Mouse (Mus musculus): ENCODE results near the gene Ap1b1.
A peak's percentile ranks its signal among the peaks of the same experiment; 100 is the strongest.
"Not testable (repeated sequence)": the region's sequence is repeated elsewhere in the genome, so short reads cannot be mapped to it uniquely, and the experiment has no call there.

The Ap1b1 gene

GRCm38 (mm10) chr11:5062326-5062725, 75.7 kb downstream of the Ap1b1 start:
- DNase-seq (ENCODE audit: low read depth): no peak

- DNase-seq (ENCODE audit: low read depth): no peak
These were observed 76.4 kb downstream of the Ap1b1 start for GRCm38 (mm10) chr11:5062860-5063505.

GRCm38 (mm10) chr11:5063561-5064281, 77.1 kb downstream of the Ap1b1 start:
- no peak for DNase-seq (ENCODE audit: low read depth)

GRCm38 (mm10) chr11:5064282-5065055, 77.8 kb downstream of the Ap1b1 start:
- no peak for DNase-seq (ENCODE audit: low read depth)

- peak; percentile 76 for DNase-seq (ENCODE audit: low read depth)
These were observed 78.6 kb downstream of the Ap1b1 start, which contains the start of gene Gas2l1 for GRCm38 (mm10) chr11:5065056-5065821. TSS of gene Gas2l1 (minus strand) at chr11:5065327.

GRCm38 (mm10) chr11:5067063-5067462, 80.4 kb downstream of the Ap1b1 start:
- DNase-seq (ENCODE audit: low read depth): no peak

GRCm38 (mm10) chr11:5068126-5068971, 81.7 kb downstream of the Ap1b1 start:
- DNase-seq (ENCODE audit: low read depth): no peak

- DNase-seq (ENCODE audit: low read depth): no peak
These were observed 88.3 kb downstream of the Ap1b1 start for GRCm38 (mm10) chr11:5074882-5075281.

- no peak for DNase-seq (ENCODE audit: low read depth)
These were observed 89.1 kb downstream of the Ap1b1 start for GRCm38 (mm10) chr11:5075760-5076159.

GRCm38 (mm10) chr11:5076843-5077242, 90.2 kb downstream of the Ap1b1 start:
- DNase-seq (ENCODE audit: low read depth): not testable (repeated sequence)

GRCm38 (mm10) chr11:5089147-5089546, 102.5 kb downstream of the Ap1b1 start:
- DNase-seq (ENCODE audit: low read depth): no peak

GRCm38 (mm10) chr11:5091706-5092105, 105.1 kb downstream of the Ap1b1 start:
- DNase-seq (ENCODE audit: low read depth): no peak
